In genomic region chr10:128705317-128705693, GRCm38 (mm10) we compare ENCODE assay signal across 8 mouse cellular contexts. TPM values are rescaled to one million over a fixed set of nuclear protein-coding genes. Genes with fewer than 3 reads are reported as not detected.
DNase-seq lines count a peak whose midpoint lies in the region; ATAC-seq lines count a peak whose summit lies in the region.

No protein-coding gene starts in this region.

- H3K4me2 ChIP-seq in kidney, embryonic 16.5 days (replicated peaks; ENCODE audit: low read depth, low read length): peak overlapping the region; percentile 85
- H3K4me2 ChIP-seq in forebrain, embryonic 11.5 days (ENCODE audit: low read depth, low read length, severe bottlenecking): peak overlapping the region; percentile 71
- H3K4me2 ChIP-seq in midbrain, embryonic 13.5 days (replicated peaks): peak overlapping the region; percentile 89

- WGBS in kidney, embryonic 16.5 days: 7% methylated on average over 11 of the region's 11 CpGs
- 8% methylated on average over 11 of the region's 11 CpGs for WGBS in forebrain, embryonic 11.5 days
- 11% methylated on average over 11 of the region's 11 CpGs for WGBS in midbrain, embryonic 13.5 days

- no peak for ATAC-seq in kidney, embryonic 16.5 days (ENCODE audit: low FRiP score, low TSS enrichment)
- peak; percentile 15; the same call in 1 of the 2 replicates for ATAC-seq in forebrain, embryonic 11.5 days (replicated peaks; ENCODE audit: low FRiP score)
- peak; percentile 58 for ATAC-seq in midbrain, embryonic 13.5 days

- H3K9me3 ChIP-seq in kidney, embryonic 16.5 days (ENCODE audit: low read length): no peaks in the 10 kb centered on the region
- no peaks in the 10 kb centered on the region for H3K9me3 ChIP-seq in forebrain, embryonic 11.5 days (ENCODE audit: control insufficient read depth, low read length)
- H3K9me3 ChIP-seq in midbrain, embryonic 13.5 days: no peaks in the 10 kb centered on the region

- no peak for DNase-seq in kidney, adult 18-20 months
- peak; percentile 40 for DNase-seq in MN1 (ENCODE audit: low spot score)
- DNase-seq in forebrain, embryonic 11.5 days (ENCODE audit: low spot score): peak; percentile 57
- DNase-seq in kidney, postnatal 4 days: peak; percentile 32 to 53
- DNase-seq in urinary bladder, postnatal 10 days (ENCODE audit: low spot score): no peak
- no peak for DNase-seq in left cerebral cortex, adult 9 months (ENCODE audit: low spot score in 2 of 2)

- no peaks in the 10 kb centered on the region for H3K27me3 ChIP-seq in kidney, embryonic 16.5 days (ENCODE audit: insufficient read depth, low read length)
- H3K27me3 ChIP-seq in forebrain, embryonic 11.5 days (ENCODE audit: control insufficient read depth, insufficient read depth, low read length): no peaks in the 10 kb centered on the region
- peaks cover 3% of the 10 kb centered on the region; the same call in 1 of the 2 replicates for H3K27me3 ChIP-seq in midbrain, embryonic 13.5 days

- H3K9ac ChIP-seq in kidney, embryonic 16.5 days (replicated peaks; ENCODE audit: low read length): peak overlapping the region; percentile 92
- peak overlapping the region; percentile 74 for H3K9ac ChIP-seq in forebrain, embryonic 11.5 days (ENCODE audit: low read length)
- peak overlapping the region; percentile 51 for H3K9ac ChIP-seq in midbrain, embryonic 13.5 days (replicated peaks)

- peaks cover 25% of the 10 kb centered on the region for H3K4me1 ChIP-seq in kidney, embryonic 16.5 days (ENCODE audit: insufficient read depth, low read length)
- peaks cover 3% of the 10 kb centered on the region; the same call in 1 of the 2 replicates for H3K4me1 ChIP-seq in forebrain, embryonic 11.5 days (replicated peaks; ENCODE audit: control insufficient read depth, insufficient read depth, low read length)
- peaks cover 16% of the 10 kb centered on the region for H3K4me1 ChIP-seq in midbrain, embryonic 13.5 days (replicated peaks)

- H3K36me3 ChIP-seq in kidney, embryonic 16.5 days (ENCODE audit: insufficient read depth, low read length): peaks cover 25% of the 10 kb centered on the region
- peaks cover 3% of the 10 kb centered on the region; the same call in 1 of the 2 replicates for H3K36me3 ChIP-seq in forebrain, embryonic 11.5 days (ENCODE audit: control insufficient read depth, insufficient read depth, low read length)
- 0 out of 2 replicates have a peak, but pooled peaks cover 3% of the 10 kb centered on the region for H3K36me3 ChIP-seq in midbrain, embryonic 13.5 days

- peak overlapping the region; percentile 78 for H3K27ac ChIP-seq in kidney, embryonic 16.5 days (ENCODE audit: low read length)
- H3K27ac ChIP-seq in forebrain, embryonic 11.5 days (ENCODE audit: low read depth, low read length): peak overlapping the region; percentile 87; the same call in 1 of the 2 replicates
- no peak overlapping the region for H3K27ac ChIP-seq in midbrain, embryonic 13.5 days

- H3K4me3 ChIP-seq in kidney, embryonic 16.5 days (ENCODE audit: low read length): peak overlapping the region; percentile 94
- H3K4me3 ChIP-seq in forebrain, embryonic 11.5 days (ENCODE audit: low read depth, low read length): peak overlapping the region; percentile 57
- peak overlapping the region; percentile 73 for H3K4me3 ChIP-seq in midbrain, embryonic 13.5 days (replicated peaks)

RNA-seq across cellular contexts. Expression of gene Cdk2, which starts 0.5 kb away (rescaled TPM):
- 100 and 105 TPM in 2 replicates for polyA plus RNA-seq in kidney, embryonic 16.5 days (2015; fragmentation: Nextera tagmentation; extraction: Ambion mirVana)
- polyA plus RNA-seq in forebrain, embryonic 11.5 days (2014; fragmentation: Nextera tagmentation; extraction: Ambion mirVana): 119 and 120 TPM in 2 replicates
- 36.2 TPM in 2 replicates for polyA plus RNA-seq in midbrain, embryonic 13.5 days (2015; fragmentation: Nextera tagmentation; extraction: Ambion mirVana)

RNA-seq across cellular contexts. Expression of gene Pmel, which starts 1.3 kb away (rescaled TPM):
- polyA plus RNA-seq in kidney, embryonic 16.5 days (2015; fragmentation: Nextera tagmentation; extraction: Ambion mirVana): 1.5 and 1.7 TPM in 2 replicates
- 1.8 and 4.5 TPM in 2 replicates for polyA plus RNA-seq in forebrain, embryonic 11.5 days (2014; fragmentation: Nextera tagmentation; extraction: Ambion mirVana)
- polyA plus RNA-seq in midbrain, embryonic 13.5 days (2015; fragmentation: Nextera tagmentation; extraction: Ambion mirVana): 0.09 and 0.15 TPM in 2 replicates

RNA-seq across cellular contexts. Expression of gene Rab5b, which starts 9.2 kb away (rescaled TPM):
- polyA plus RNA-seq in kidney, embryonic 16.5 days (2015; fragmentation: Nextera tagmentation; extraction: Ambion mirVana): 84.4 and 86.0 TPM in 2 replicates
- 78.8 and 79.1 TPM in 2 replicates for polyA plus RNA-seq in forebrain, embryonic 11.5 days (2014; fragmentation: Nextera tagmentation; extraction: Ambion mirVana)
- polyA plus RNA-seq in midbrain, embryonic 13.5 days (2015; fragmentation: Nextera tagmentation; extraction: Ambion mirVana): 106 and 107 TPM in 2 replicates

RNA-seq across cellular contexts. Expression of gene Suox, which starts 31.4 kb away (rescaled TPM):
- polyA plus RNA-seq in kidney, embryonic 16.5 days (2015; fragmentation: Nextera tagmentation; extraction: Ambion mirVana): 15.9 and 16.3 TPM in 2 replicates
- 10.8 and 11.7 TPM in 2 replicates for polyA plus RNA-seq in forebrain, embryonic 11.5 days (2014; fragmentation: Nextera tagmentation; extraction: Ambion mirVana)
- polyA plus RNA-seq in midbrain, embryonic 13.5 days (2015; fragmentation: Nextera tagmentation; extraction: Ambion mirVana): 13.0 and 13.7 TPM in 2 replicates

RNA-seq across cellular contexts. Expression of gene Dgka, which starts 39.4 kb away (rescaled TPM):
- polyA plus RNA-seq in kidney, embryonic 16.5 days (2015; fragmentation: Nextera tagmentation; extraction: Ambion mirVana): 6.8 and 7.8 TPM in 2 replicates
- 3.9 and 4.0 TPM in 2 replicates for polyA plus RNA-seq in forebrain, embryonic 11.5 days (2014; fragmentation: Nextera tagmentation; extraction: Ambion mirVana)
- 5.0 TPM in 2 replicates for polyA plus RNA-seq in midbrain, embryonic 13.5 days (2015; fragmentation: Nextera tagmentation; extraction: Ambion mirVana)

Comparison
In these comparisons a context has a peak if more than half of its experiments do, and no peak if none do; other contexts are left out.
1. DNase-seq: peak in MN1 (single experiment), forebrain, embryonic 11.5 days (single experiment) and kidney, postnatal 4 days (2 of 2); none in kidney, adult 18-20 months (single experiment), urinary bladder, postnatal 10 days (single experiment) and left cerebral cortex, adult 9 months (0 of 2).
2. Peak in every context shown above with its lines, with median percentiles within 50 percentile points of each other: H3K4me2 ChIP-seq, H3K4me3 ChIP-seq and H3K9ac ChIP-seq.